Mouse (Mus musculus) right cerebral cortex, postnatal 25 days (tissue): ENCODE measurements around the gene Atp5c1.

Experiments used
- DNase-seq: peaks from one replicate; pipeline ENCODE4 v3.0.0; 2022

The Atp5c1 gene

DNA sequence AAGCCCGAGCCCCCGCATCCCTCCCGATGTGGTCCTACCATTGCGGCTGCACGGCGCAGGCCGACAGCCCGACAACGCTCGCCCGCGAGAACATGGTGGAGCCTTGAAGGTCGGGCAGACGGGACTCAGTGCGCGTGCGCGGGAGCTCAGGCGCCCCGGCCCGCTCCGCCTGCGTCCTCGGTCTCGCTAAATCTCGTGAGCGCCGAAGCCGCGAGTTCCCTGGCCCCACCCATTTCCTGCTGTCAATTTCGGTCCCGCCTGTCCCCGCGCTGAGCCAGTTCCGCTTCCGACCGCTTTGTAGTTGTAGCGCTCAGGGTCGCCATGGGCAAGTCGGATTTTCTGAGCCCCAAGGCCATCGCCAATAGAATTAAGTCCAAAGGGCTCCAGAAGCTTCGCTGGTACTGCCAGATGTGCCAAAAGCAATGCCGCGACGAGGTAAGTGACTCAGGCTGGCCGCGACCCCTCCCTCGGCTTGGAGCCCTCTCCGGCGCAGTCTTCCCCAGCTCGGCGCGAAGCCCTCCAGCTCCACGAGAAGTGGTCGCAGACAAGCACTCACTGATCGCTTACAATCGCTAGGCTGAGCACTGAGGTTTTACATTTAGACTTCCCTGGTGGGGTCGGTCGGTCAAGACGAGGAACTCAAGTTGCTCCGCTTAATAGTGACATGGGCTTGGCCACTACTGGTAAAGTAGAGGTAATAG is at the start of gene Atp5c1, which contains the start of gene Kin:
Gene Atp5c1, minus strand, starts transcription at position 201 of the 701 bp plus-strand sequence.
Gene Kin, plus strand, starts transcription at position 284 of the 701 bp plus-strand sequence.
- peak; percentile 96 for DNase-seq

DNA sequence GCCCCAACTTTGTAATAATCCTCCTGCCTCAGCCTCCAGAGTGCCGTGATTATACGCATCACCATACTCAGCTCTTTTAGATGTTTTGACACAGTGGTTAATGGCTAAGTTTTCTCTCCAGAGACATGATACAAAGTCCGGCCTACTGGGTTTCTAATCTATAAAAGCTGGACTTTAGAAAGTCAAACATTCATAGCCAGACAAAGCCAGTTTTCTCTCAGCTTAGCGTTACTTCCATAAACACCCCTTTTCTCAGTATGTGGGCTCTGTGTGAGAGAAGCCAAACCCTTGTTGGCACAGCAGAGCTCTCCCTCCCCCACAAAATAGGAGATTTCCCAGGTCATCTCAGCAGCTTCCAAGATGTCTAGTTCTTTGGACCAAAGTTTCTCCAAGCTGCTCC is 48.3 kb upstream of the Atp5c1 start:
- DNase-seq, result no peak

DNA sequence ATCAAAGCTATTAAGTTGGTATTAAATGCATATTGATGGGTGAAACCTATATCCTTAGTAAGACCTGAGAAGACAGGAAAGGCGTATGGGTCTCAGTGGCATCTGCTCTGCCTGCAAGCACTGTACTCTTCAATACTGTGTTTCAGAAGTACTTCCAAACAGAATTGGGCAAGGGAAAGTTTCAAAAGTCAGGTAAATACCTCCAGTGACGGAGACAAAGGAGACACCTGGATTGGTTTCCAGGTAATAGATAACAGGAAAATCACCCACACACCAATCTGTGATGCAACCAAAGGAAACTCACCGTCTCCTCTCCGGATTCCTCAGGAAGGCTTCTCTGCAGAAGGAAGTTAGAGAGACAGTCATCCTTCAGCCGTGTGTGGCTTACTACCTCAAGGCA is 47.2 kb upstream of the Atp5c1 start:
- DNase-seq, result no peak

DNA sequence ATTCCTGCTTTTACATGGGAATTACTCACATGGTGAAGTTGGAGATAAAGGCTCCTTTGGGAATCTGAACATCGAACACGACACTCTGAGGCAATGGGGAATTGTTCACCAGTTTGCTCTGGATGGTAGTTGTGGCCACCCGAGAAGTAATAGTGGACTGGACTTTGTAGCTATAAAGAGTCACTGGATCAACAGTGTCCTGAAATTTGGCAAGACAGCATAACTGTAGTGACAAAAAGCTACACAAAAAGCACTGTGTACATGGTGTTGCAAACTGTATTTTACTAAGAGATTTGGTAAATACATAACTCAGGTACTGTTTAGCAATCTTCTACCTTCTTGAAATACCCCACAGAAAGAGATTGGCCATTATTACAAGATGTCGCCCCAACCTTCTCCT is 45.8 kb upstream of the Atp5c1 start:
- DNase-seq, result no peak

DNA sequence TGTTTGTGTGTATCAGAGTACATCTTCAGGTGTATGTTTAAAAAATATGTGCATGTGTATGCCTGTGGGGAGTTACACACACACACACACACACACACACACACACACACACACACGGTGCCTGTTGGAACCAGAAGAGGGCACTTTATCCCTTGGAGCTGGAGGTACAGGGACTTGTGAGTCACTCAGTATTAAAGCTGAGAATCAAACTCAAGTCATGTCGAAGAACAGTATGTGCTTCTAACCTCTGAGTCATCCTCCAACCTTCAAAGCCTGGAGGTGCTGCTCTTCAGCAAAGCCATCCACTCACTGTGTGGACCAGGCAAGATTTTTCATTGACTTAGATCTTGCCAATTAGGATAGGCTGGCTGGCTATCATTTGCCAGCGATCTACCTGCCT is 41.5 kb upstream of the Atp5c1 start:
- DNase-seq, result no peak

DNA sequence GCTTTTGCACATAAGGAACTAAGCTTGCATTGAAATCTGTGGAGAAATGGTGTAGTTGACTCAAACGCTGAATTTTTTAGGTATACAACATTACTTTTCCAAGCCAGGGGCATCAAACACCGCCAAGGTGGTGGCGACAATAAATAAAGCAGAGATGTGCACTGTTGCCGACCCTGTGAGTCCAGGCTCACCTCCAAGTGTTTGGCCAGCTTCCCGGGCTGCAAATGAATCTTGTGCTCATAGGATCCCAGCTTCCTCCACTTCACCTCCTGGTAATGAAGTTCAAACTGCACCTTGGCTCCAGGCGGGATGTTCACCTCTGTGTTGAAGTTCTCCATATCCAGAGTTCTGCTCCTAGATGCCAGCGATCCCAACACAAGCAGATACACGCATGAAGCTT is 39.0 kb upstream of the Atp5c1 start:
- no peak for DNase-seq

DNA sequence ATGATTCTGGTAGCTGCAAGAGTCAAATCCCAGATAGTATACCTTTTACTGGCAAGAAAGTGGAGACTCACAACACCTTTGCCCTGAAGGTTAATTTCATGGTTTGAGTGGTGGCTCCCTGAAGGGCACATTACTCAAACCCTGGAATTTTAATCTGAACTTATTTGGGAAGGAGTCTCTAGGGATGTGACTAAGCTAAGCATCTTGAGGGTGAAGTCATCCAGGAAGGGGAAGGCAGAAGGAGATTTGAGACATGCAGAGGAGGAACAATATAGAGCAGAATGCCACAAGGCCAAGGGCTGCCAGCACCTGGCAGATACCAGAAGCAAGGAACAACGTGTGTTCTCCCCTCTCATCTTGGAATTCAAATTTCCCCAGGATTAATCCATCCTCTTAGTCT is 38.4 kb upstream of the Atp5c1 start:
- DNase-seq, result no peak

DNA sequence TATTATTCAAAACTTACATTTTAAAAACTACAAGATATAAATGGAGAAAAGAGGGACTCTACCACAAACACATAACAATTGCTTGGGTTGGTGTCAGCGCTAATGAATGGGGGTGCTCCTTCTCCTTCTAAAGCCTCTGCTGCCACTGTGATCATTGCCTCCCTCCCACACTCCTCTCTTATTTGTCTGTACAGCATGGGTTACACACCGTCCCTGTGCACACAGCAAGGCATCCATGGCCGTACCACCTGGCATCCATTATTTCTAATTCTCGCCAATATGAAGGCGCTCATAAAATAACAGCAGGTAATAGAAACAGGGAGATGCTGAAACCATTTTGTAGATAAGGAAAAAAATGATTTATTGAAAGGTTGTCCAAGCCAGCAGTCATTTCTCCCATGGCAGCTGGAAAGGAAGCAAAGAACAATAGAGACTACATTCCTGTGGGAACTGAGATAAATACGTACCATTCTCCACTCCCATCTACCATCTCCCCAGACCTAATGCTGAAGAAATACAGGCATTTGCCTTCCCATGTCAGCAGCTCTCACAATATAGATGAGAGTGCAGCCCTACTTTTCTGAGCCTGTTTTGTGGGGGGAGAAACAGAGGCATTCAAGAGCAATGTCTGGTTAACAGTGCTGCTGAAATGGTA is 28.4 kb upstream of the Atp5c1 start:
- no peak for DNase-seq

DNA sequence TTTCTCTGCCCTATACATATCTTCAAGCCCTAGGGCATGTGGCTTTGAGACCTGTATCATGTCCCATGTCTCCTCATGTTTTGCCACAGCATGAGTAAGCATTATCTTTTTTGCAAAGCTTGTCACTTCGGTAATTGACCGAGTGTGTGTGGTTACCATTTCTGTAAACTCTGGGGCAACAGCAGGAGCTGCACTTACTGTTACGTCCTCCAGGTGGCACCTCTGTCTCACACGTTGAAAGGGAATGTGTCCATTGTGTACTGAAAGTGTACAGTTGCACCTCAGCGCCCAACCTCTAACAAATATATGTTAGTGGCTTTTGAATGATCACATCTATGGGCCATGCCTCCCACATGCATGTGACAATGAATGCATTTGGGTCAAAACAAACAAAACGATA is 20.9 kb upstream of the Atp5c1 start:
- peak; percentile 66 for DNase-seq

DNA sequence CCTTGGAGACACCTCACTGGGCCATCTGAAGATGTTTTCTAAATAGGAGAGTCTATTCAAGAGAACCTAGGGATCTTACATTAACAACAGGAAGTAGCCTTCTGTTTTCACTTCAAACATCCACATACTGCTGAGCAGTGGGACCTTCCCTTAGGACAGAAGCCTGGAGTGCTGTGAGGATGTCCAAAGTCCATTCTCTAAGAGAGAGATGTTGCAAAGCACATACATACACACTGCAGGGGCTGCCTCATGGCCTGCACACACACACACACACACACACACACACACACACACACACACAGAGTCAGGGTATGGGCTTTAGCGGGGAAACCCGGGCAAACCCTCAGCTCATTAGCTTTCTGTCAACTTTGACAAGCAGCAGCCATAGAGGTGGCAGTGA is 20.2 kb upstream of the Atp5c1 start:
- DNase-seq, result no peak

GRCm38 (mm10) chr2:10098598-10099215 is 18.4 kb upstream of the Atp5c1 start:
- peak; percentile 35 for DNase-seq

- DNase-seq, result no peak
Measured at GRCm38 (mm10) chr2:10094327-10095100, 14.2 kb upstream of the Atp5c1 start.

GRCm38 (mm10) chr2:10087256-10087850 is 7.0 kb upstream of the Atp5c1 start:
- DNase-seq, result no peak

GRCm38 (mm10) chr2:10082737-10083136 is 2.4 kb upstream of the Atp5c1 start:
- no peak for DNase-seq

- DNase-seq, result no peak
Measured at GRCm38 (mm10) chr2:10081453-10082080, 1.3 kb upstream of the Atp5c1 start.

- DNase-seq, result no peak
Measured at GRCm38 (mm10) chr2:10079745-10080309, 483 bp downstream of the Atp5c1 start.

DNA sequence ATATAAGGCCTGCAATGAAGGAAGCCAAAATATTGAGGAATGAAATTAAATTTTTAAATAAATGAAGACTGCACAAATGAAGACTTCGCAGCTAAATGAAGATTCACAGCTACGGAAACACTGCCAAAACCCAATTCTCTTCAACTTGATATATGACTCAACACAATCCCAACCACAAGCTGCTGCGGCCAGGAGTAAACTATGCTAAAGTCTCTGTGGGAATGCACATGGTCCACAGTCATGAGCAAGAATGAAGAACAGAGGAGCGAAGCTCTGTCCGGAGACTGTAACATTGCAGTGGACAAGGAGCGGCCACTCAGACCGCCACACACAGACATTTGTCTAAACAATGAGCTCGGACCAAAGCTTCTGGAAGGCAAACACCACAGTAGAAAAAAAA is 3.6 kb downstream of the Atp5c1 start:
- no peak for DNase-seq

GRCm38 (mm10) chr2:10074470-10074869 is 5.8 kb downstream of the Atp5c1 start:
- DNase-seq, result no peak

GRCm38 (mm10) chr2:10071751-10072150 is 8.6 kb downstream of the Atp5c1 start:
- no peak for DNase-seq

DNA sequence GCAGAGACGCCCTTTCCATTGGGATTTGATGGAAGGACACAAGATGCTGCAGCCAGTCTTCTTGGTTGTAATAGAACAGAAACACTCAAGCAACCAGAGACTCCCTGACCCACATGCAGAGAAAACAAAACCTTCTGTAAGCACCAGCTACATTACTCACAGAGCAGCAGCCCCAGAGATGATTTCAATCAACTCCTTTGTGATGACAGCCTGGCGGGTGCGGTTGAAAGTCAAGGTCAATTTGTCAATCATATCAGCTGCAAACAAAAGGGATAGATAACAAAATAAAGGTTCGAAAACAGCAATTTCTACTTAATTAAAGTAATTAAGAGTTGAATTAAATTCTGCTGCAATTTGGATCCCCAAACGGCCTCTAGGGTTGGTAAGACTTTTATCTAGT is 21.5 kb downstream of the Atp5c1 start:
- DNase-seq, result no peak

GRCm38 (mm10) chr2:10051996-10052395 is 28.3 kb downstream of the Atp5c1 start:
- DNase-seq, result no peak

- peak; percentile 63 for DNase-seq
Measured at GRCm38 (mm10) chr2:10050878-10051277, 29.4 kb downstream of the Atp5c1 start.
